Mouse (Mus musculus) embryonic facial prominence, embryonic 12.5 days (tissue): ENCODE measurements around the gene Zc3h13. TPM values are rescaled to one million over a fixed set of nuclear protein-coding genes. Genes with fewer than 3 reads are reported as not detected.

ENCODE experiments used
- ATAC-seq: fragments of 200-750 bp; cut with Nextera tagmentation; 2 replicates; pipeline ENCODE4 v1.8.0; 2017; ENCODE audit not compliant: insufficient number of reproducible peaks, insufficient read depth, low FRiP score, low TSS enrichment
- H3K27ac ChIP-seq: fragments of 300-500 bp; sonication (generic); 2 replicates; pipeline ENCODE4 v1.5.1; 2016; ENCODE audit warnings: mild to moderate bottlenecking
- H3K27me3 ChIP-seq: fragments of 300-500 bp; sonication (generic); 2 replicates; pipeline ENCODE4 v1.6.1; 2016; ENCODE audit warnings: mild to moderate bottlenecking, moderate library complexity
- H3K36me3 ChIP-seq: fragments of 300-500 bp; sonication (generic); 2 replicates; pipeline ENCODE4 v1.6.1; 2016; ENCODE audit warnings: mild to moderate bottlenecking
- H3K4me1 ChIP-seq: fragments of 300-500 bp; sonication (generic); 2 replicates; pipeline ENCODE4 v1.6.1; 2016
- H3K4me2 ChIP-seq: fragments of 300-500 bp; sonication (generic); replicated peaks from 2 replicates; pipeline ENCODE4 v1.6.1; 2016; ENCODE audit warnings: mild to moderate bottlenecking, moderate library complexity
- H3K4me3 ChIP-seq: fragments of 300-500 bp; sonication (generic); 2 replicates; pipeline ENCODE4 v1.5.1; 2016; ENCODE audit warnings: mild to moderate bottlenecking
- H3K9ac ChIP-seq: fragments of 300-500 bp; sonication (generic); 2 replicates; pipeline ENCODE4 v1.6.1; 2016; ENCODE audit warnings: mild to moderate bottlenecking, moderate library complexity
- H3K9me3 ChIP-seq: fragments of 300-500 bp; sonication (generic); 2 replicates; pipeline ENCODE4 v1.6.1; 2016; ENCODE audit warnings: mild to moderate bottlenecking, moderate library complexity
- WGBS: fragments of 180-500 bp; shearing (Covaris S2); methylation state at CpG from one replicate; pipeline ENCODE4 v1.1.7; 2016; 5-methylcytosine and 5-hydroxymethylcytosine counted together
- polyA plus RNA-seq: library from polyadenylated mRNA; unstranded; fragments of >200 nt; fragmentation: Nextera tagmentation; extraction: Ambion mirVana; gene quantifications from 2 replicates; pipeline ENCODE4 v1.2.1, GENCODE M21; 2016

Zc3h13 gene
- polyA plus RNA-seq, 1 experiment from 2014 or later, result 39.1 TPM

DNA sequence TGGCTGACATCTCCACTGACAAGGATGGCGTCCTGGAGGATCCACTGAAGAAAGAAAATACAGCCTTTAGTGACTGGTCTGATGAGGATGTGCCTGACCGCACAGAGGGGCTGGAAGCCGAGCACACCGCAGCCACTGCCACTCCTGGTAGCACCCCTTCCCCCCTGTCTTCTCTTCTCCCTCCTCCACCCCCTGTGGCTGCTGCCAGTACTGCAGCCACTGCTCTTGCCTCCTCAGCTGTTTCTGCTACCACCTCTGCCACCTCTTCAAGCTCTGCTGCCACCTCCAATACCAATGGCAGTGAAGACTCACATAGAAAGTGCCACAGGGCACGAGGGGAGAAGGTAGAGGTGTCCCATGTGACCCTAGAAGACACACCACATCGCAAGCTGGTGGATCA is 46.4 kb downstream of the Zc3h13 start:
- Histone ChIP-seq H3K4me2 (no peak overlapping the region), H3K9ac (no peak overlapping the region), H3K36me3 (peaks cover 49% of the 10 kb centered on the region), H3K9me3 (no peaks in the 10 kb centered on the region), H3K4me3 (no peak overlapping the region), H3K27me3 (no peaks in the 10 kb centered on the region), H3K27ac (no peak overlapping the region), H3K4me1 (no peaks in the 10 kb centered on the region)
- no peak for ATAC-seq
- 85% methylated on average over 6 of the region's 6 CpGs for WGBS

- H3K9me3 ChIP-seq, result no peaks in the 10 kb centered on the region
- WGBS, result 94% methylated on average over 4 of the region's 4 CpGs
- H3K9ac ChIP-seq, result no peak overlapping the region
- ATAC-seq, result no peak
- no peaks in the 10 kb centered on the region for H3K27me3 ChIP-seq
- no peak overlapping the region for H3K4me2 ChIP-seq
- H3K36me3 ChIP-seq, result peaks cover 54% of the 10 kb centered on the region
- no peak overlapping the region for H3K4me3 ChIP-seq
- no peaks in the 10 kb centered on the region for H3K4me1 ChIP-seq
- no peak overlapping the region for H3K27ac ChIP-seq
These were observed 50.1 kb downstream of the Zc3h13 start for GRCm38 (mm10) chr14:75334321-75334720.

DNA sequence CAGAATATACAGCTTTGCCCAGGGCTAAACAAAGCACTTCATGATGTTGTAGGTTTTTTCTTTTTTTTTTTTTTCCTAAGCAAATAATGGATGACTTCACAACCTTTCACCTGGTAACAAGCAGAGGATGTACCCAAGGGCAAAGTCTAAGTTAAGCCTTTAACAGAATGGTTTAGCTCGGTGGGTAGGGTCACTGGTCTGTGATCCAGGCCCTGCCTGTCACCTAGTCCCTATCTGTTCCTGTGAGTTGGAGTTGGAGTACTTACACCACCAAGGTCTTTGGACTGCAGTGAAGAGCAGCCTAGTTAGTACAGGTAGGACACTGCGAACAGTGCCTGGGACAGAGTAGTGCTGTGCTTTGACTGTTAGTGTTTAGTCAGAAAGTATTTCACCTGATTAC is 53.7 kb downstream of the Zc3h13 start:
- Histone ChIP-seq H3K4me3 (no peak overlapping the region), H3K4me2 (no peak overlapping the region), H3K27ac (no peak overlapping the region), H3K4me1 (no peaks in the 10 kb centered on the region), H3K36me3 (peaks cover 31% of the 10 kb centered on the region), H3K9ac (no peak overlapping the region), H3K9me3 (no peaks in the 10 kb centered on the region), H3K27me3 (no peaks in the 10 kb centered on the region)
- ATAC-seq, result no peak
- WGBS, result 91% methylated on average over 2 of the region's 2 CpGs

DNA sequence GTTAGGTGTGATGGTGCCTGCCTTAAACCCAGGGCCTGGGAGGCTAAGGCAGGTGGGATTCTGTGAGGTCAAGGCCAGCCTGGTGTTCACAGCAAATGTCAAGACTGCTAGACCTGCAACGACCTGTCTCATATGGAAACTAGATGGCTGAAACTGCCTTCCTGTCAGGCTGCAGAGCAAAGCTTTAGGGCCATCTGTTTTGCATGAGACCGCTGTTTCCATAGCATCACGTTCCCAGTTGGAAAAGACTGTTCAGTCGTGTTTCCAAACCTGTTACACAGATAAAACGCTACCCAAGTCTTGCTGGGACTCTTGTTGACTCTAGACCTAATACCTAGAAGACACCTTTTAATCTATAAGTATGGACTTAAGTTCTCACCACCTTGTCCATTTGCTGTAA is 61.9 kb downstream of the Zc3h13 start:
- no peak for ATAC-seq

DNA sequence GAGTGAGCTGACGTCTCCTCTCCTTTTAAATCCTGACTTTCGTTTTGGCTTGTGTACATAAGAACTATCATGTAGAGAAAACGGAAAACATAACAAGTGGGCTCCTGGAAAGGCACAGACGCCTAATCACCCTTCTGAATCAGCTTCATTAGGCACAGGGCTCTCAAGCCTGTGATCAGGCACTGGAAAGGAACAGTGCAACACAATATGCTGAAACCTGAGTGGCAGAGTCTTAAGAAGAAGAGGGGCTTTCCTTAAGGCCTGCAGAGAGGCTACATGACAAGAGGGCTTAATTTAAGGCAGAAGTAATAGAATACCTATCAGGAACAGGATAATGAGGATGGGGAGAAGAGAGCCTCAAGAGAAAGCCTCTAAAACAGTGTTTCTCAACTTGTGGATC is 67.5 kb downstream of the Zc3h13 start:
- H3K27ac ChIP-seq, result no peak overlapping the region
- ATAC-seq, result no peak
- 40% methylated on average over 4 of the region's 4 CpGs for WGBS
- H3K4me1 ChIP-seq, result no peaks in the 10 kb centered on the region
- H3K36me3 ChIP-seq, result no peaks in the 10 kb centered on the region
- no peaks in the 10 kb centered on the region for H3K27me3 ChIP-seq
- no peaks in the 10 kb centered on the region for H3K9me3 ChIP-seq
- H3K4me2 ChIP-seq, result no peak overlapping the region
- H3K4me3 ChIP-seq, result no peak overlapping the region
- H3K9ac ChIP-seq, result no peak overlapping the region

More for the DNA sequence above, 61.9 kb downstream of the Zc3h13 start:
- Histone ChIP-seq H3K9ac (no peak overlapping the region), H3K9me3 (no peaks in the 10 kb centered on the region), H3K4me1 (no peaks in the 10 kb centered on the region), H3K27ac (no peak overlapping the region), H3K4me2 (no peak overlapping the region), H3K27me3 (no peaks in the 10 kb centered on the region), H3K4me3 (no peak overlapping the region), H3K36me3 (peaks cover 22% of the 10 kb centered on the region; the same call in 1 of the 2 replicates)
- WGBS, result 62% methylated on average over 5 of the region's 5 CpGs

GRCm38 (mm10) chr14:75363316-75363715 is 79.1 kb downstream of the Zc3h13 start:
- H3K27ac ChIP-seq, result no peak overlapping the region
- H3K9me3 ChIP-seq, result no peaks in the 10 kb centered on the region
- no peaks in the 10 kb centered on the region for H3K4me1 ChIP-seq
- H3K9ac ChIP-seq, result no peak overlapping the region
- WGBS, result 49% methylated on average over 6 of the region's 6 CpGs
- no peaks in the 10 kb centered on the region for H3K36me3 ChIP-seq
- H3K4me3 ChIP-seq, result no peak overlapping the region
- ATAC-seq, result no peak
- H3K27me3 ChIP-seq, result no peaks in the 10 kb centered on the region
- no peak overlapping the region for H3K4me2 ChIP-seq

DNA sequence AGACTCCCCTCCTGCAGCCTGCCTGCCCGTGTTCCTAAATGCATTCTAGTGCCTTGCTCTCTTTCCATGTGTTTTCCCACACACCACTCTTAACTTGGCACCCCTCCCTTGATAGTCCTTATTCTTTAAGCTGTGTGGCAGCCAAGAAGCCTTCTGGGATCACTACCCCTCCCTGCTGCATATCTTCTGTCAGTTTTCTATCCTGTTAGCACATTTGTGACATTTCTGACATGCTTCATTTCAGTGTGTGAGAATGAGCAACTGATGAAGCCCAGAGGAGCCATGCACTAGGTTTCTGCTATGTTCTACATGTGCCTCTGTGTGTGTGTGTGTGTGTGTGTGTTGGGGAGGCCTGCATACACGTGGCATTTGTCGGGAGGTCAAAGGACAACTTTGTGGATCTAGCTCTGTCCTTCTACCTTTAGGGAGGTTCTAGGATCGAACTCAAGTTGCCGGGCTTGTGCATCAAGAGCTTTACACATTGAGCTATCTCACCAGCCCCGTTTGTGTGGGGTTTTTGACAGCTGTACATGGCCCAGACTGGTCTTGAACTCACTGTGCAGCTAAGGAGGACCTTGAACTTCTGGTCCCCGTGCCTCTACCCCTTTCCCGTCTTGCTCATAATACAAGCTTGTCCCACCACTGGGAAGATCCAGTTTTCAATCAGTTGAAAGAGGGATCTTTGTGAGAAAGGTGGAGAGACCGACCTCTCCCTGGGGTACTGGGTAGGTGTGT is 81.3 kb downstream of the Zc3h13 start:
- Histone ChIP-seq H3K9me3 (no peaks in the 10 kb centered on the region), H3K4me2 (no peak overlapping the region), H3K9ac (no peak overlapping the region), H3K36me3 (no peaks in the 10 kb centered on the region), H3K4me3 (no peak overlapping the region), H3K27ac (no peak overlapping the region), H3K27me3 (no peaks in the 10 kb centered on the region), H3K4me1 (no peaks in the 10 kb centered on the region)
- WGBS, result 79% methylated on average over 9 of the region's 9 CpGs
- no peak for ATAC-seq

- H3K27me3 ChIP-seq, result no peaks in the 10 kb centered on the region
- no peaks in the 10 kb centered on the region for H3K4me1 ChIP-seq
- no peaks in the 10 kb centered on the region for H3K36me3 ChIP-seq
- 25% methylated on average over 11 of the region's 11 CpGs for WGBS
- ATAC-seq, result no peak
- no peak overlapping the region for H3K27ac ChIP-seq
- H3K9me3 ChIP-seq, result no peaks in the 10 kb centered on the region
- H3K4me3 ChIP-seq, result no peak overlapping the region
- H3K4me2 ChIP-seq, result no peak overlapping the region
- no peak overlapping the region for H3K9ac ChIP-seq
These were observed 82.6 kb downstream of the Zc3h13 start for GRCm38 (mm10) chr14:75366741-75367140.

GRCm38 (mm10) chr14:75367503-75367902 is 83.3 kb downstream of the Zc3h13 start:
- WGBS, result 32% methylated on average over 3 of the region's 3 CpGs
- no peaks in the 10 kb centered on the region for H3K9me3 ChIP-seq
- H3K9ac ChIP-seq, result no peak overlapping the region
- H3K36me3 ChIP-seq, result no peaks in the 10 kb centered on the region
- H3K4me3 ChIP-seq, result no peak overlapping the region
- H3K4me1 ChIP-seq, result no peaks in the 10 kb centered on the region
- no peaks in the 10 kb centered on the region for H3K27me3 ChIP-seq
- no peak overlapping the region for H3K27ac ChIP-seq
- no peak overlapping the region for H3K4me2 ChIP-seq
- ATAC-seq, result no peak

GRCm38 (mm10) chr14:75369880-75370279 is 85.7 kb downstream of the Zc3h13 start:
- no peak overlapping the region for H3K27ac ChIP-seq
- no peaks in the 10 kb centered on the region for H3K9me3 ChIP-seq
- H3K4me1 ChIP-seq, result no peaks in the 10 kb centered on the region
- WGBS, result 86% methylated on average over 5 of the region's 5 CpGs
- H3K4me3 ChIP-seq, result no peak overlapping the region
- no peak overlapping the region for H3K4me2 ChIP-seq
- no peaks in the 10 kb centered on the region for H3K36me3 ChIP-seq
- no peak for ATAC-seq
- no peaks in the 10 kb centered on the region for H3K27me3 ChIP-seq
- H3K9ac ChIP-seq, result no peak overlapping the region

DNA sequence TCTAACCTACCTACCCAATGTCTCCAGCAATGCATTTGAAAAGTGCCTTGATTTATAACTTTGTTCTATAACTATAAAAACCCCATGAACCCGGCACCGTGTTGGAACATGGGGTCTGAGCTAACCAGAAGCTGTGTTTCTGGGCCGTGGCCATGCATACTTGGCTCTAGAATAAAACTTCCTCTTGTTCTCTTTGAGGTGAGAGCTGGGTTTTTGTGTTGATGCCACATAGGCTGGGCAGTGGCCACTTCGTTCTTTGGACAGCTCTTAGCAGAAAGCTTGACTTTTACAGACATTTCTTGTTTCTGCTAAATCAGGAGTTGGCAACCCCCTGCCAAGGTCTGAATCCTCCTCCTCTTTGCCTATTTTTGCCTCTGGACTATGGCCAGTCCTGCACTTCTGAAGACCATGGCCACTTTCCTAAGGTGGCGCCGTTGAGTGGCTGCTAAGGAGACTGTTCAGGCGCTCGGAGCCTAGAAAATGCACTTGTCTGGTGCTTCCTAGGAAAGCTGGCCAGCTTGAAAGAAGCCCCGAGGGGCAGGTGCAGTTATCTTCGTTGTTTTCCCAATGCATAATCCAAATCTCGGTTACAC is 90.9 kb downstream of the Zc3h13 start:
- Histone ChIP-seq H3K4me1 (0 out of 2 replicates have a peak, but pooled peaks cover 2% of the 10 kb centered on the region), H3K9ac (no peak overlapping the region), H3K27ac (no peak overlapping the region), H3K27me3 (no peaks in the 10 kb centered on the region), H3K9me3 (no peaks in the 10 kb centered on the region), H3K36me3 (no peaks in the 10 kb centered on the region), H3K4me2 (no peak overlapping the region), H3K4me3 (no peak overlapping the region)
- ATAC-seq, result no peak
- WGBS, result 69% methylated on average over 11 of the region's 11 CpGs

DNA sequence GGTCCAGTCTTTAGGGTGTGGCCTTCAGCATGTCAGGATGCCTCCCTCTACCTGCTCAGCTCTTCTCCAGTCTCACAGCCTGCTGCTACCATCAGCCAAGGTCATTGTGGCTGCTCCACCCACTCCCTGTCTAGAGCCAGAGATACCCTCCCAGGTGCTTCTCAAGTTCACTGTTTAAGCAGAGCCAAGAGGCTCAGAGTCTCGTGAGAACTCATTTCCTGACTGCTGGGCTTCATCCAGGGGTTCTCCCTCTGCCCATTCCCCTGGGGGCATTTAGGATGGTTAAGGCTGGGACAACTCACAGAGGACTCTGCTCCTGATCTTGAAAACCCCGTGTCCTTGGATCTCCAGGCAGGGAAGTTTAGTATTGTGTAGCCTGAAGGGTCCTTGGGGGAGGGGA is 92.1 kb downstream of the Zc3h13 start:
- Histone ChIP-seq H3K27me3 (no peaks in the 10 kb centered on the region), H3K4me2 (no peak overlapping the region), H3K9ac (no peak overlapping the region), H3K9me3 (no peaks in the 10 kb centered on the region), H3K36me3 (no peaks in the 10 kb centered on the region), H3K27ac (no peak overlapping the region), H3K4me1 (0 out of 2 replicates have a peak, but pooled peaks cover 2% of the 10 kb centered on the region), H3K4me3 (no peak overlapping the region)
- no peak for ATAC-seq
- 29% methylated on average over 2 of the region's 2 CpGs for WGBS
